Mouse (Mus musculus) layer of hippocampus, postnatal 14 days (tissue): Measurements from ENCODE around the gene Copb1. TPM values are rescaled to one million over a fixed set of nuclear protein-coding genes. Genes with fewer than 3 reads are reported as not detected.
"Not testable (repeated sequence)": the region's sequence is repeated elsewhere in the genome, so short reads cannot be mapped to it uniquely, and the experiment has no call there.

Source experiments
- DNase-seq, 2 experiments: peaks; one replicate each; pipeline ENCODE4 v3.0.0; 2021 to 2022; ENCODE audit warnings: low spot score in 2 of 2, mixed read lengths in 1 of 2
- total RNA-seq, 2 experiments: library from RNA; stranded (reverse); gene quantifications; 2 replicates each; pipeline ENCODE4 v1.2.3; 2021

Gene Copb1
- total RNA-seq, 2 experiments from 2014 or later, result 59.6 to 64.4 TPM

DNA sequence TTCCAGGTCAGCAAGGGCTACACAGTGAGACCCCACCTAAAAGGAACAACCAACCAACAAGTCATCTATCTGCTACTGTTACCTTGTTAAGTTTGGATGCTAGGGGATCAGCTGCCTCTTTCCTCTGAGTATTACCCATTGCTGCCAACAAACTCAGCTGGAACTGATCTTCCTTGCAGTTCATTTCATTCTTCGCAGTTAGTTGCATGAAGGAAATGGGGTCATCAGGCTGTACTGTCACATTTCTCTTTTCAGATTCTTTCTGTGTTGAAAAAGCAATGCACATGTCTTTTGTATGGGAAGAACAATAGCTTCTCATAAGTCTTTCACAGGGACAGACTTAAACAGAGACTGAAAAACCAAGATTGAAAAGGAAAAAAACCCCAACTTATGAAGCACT, 28.0 kb downstream of the Copb1 start:
- DNase-seq, result no peak

DNA sequence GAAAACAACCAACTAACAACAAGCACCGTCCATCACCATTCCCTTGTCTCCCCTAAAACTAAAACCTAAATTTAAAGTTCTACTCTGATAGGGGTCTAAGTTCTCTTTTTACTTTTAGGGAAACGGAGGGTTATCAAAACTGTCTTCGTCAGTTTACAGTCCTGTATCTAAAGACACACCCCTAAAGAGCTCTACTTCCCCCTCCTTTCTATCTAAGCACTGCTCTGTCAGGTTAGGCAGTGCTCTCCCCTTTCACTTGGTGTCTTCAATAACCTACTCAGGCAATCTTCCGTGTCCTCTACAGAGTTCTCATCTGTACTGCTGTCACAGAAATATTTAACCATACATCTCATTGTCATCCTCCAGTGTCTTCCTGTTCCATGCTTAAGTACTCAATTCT, 34.1 kb downstream of the Copb1 start:
- DNase-seq, result no peak

DNA sequence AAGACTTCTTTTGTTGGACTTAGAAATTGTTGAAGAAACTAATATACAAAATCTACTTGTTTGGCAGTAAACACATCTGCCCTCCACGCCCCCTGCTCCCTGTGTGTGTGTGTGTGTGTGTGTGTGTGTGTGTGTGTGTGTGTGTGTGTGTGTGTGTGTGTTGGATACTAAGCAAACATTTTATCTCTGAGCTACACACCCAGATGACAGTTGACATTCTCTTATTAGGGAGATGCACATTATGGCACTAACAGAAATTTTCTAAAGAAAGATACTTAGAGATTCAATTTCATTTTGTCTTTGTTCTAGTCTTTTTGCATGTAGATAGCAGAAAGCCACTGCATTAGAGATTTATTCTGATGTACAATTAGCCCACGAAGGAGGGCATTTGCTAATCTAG, 37.6 kb downstream of the Copb1 start:
- DNase-seq, result no peak

DNA sequence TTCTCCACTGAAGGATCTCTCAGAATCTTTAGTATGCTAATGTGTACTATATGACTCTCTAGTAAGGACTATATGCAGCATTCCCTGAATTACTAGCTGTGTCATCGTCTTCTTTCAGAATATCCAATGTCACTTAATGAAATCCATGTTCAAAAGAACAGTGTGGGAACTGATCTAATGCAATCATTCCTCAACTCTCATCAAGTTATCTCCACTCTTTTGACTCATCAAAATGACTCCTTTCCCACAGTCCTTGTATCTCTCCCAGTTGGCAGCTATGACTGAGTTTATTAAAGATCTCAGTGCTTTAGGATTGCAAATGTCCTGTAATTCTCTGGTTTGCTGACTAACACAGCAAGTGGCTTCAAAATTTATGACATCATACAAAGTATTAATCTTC, 40.1 kb downstream of the Copb1 start:
- no peak for DNase-seq

DNA sequence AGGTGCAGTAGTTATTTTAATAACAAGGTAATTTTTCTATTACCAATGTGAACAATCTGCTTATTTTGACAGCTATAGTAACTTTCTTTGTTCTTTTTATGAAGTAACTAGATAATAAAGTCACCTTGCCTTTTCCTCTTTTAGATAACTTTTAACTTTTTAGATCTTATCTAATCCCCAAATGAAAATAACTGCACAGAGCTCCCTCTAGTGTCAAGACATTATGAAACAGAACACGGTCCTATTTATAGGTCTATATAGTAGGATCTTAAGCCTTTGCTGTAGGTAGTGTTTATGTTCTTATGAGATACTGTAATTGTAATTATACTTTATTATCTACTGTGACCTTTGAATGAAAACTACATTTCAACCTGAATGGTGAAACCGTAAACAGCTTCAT, 41.0 kb downstream of the Copb1 start:
- DNase-seq, result peak in 1 of 2 experiments; percentile 56

DNA sequence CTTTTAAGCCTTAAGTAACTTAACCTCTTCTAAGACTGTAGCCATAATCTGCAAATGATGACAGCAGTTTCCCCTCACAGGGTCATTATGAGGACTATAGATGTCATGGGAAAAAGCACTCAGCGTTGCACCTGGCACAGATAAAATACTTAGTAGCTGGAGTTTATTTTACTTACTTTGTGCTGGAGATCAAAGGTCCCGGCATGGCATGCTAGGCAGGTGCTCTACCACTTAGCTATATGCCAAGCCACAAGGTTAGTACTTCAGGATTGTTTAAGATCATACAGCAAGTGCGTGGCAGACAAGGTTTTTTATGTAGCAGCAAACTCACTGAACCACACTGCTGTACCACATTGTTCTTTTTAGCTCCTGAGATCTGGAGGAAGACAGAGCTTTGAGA, 43.9 kb downstream of the Copb1 start:
- DNase-seq, result no peak

DNA sequence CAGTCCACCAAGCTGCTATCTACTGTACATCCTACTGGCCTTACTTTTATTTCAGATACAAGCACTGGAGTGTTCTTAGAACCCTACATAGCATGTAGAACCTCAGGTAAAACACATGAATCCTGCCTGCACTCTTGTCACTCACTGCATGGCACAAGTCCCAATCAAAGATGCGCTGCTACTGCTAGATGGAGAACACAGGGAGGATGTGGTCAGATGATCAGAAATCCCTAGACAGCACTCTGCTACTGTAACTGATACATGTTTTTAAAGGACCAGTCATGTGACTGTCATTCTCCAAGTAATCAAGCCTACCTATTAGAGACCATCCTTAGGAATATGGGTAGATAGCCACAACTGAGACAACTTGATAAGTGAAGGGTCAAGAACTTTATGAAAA, 44.7 kb downstream of the Copb1 start:
- DNase-seq, result no peak

DNA sequence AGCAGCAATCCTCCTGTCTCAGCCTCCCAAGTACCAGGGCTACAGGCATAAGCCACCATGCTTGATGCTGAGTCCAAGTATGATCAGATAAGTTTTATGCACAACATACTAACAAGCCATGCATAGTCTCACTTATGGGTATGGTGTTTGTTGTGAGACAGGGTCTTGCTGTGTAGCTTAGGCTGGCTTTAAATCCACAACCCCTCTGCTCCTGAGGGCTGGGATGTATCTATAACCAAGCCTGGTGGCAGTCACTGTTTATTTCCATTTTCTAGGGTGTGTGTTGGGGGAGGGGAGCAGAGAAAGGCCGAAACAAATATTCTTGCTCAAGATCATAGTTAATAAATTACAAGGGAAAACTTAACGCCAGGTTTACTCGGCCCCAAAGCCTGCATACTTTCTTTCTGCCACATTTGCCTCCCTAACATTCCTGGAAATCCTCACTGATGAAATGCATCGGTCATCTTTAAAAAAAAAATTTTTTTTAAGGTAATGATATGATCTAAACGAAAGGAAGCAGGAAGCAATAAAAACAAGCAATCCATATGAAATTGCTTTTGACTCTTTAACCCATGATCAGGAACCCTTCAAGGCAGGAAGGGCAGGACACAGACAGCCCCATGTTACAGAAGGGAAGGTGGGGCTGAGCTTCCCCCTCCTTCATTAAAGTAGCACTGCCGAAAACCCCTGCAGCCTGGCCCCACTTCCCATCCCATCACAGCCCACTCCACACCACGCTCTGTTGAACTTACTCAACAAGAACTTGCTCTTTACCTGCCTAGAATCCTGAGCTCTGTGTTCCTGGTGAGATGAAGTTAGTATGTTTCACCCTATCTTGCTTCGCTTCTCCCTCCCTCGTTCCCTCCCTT, 50.8 kb downstream of the Copb1 start:
- DNase-seq, result no peak

DNA sequence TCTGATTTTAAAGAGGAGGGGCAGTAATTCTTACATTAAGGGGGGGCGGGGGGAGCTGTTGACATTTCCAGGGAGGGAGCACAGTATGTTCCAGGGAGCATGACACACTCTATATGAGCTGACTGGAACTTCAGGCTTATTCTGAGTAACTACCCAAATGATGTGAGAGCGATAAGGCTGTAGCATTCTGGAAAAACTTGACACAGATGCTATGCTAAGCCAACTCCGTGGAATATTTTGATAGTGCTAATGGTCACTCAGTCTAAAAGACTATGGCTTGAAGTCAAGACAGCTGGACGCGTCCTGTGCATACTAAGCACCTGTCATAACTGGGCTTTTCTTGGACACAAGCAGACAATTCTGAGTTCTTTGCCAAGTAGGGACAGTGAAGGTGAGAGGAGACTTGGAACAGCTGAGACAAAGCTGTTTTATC, 51.5 kb downstream of the Copb1 start:
- no peak for DNase-seq

DNA sequence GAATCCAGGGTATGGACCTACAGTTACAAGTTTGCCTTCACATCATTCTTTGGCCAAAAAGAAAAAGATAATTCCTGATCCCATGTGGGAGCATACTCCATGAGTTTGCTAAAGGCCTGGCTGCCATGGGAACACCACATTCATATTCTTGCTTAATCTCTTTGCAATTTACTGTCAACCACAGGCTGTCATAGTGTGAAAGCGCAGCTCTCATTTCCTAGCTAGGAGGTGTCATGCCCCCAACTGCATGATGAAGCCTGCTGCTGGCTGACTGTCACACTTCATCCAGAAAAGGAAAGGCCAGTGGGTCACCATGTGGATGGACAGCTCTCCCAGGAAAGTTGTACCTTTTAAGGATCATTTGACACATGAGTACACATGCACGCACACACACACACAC, 53.9 kb downstream of the Copb1 start:
- DNase-seq, result no peak

DNA sequence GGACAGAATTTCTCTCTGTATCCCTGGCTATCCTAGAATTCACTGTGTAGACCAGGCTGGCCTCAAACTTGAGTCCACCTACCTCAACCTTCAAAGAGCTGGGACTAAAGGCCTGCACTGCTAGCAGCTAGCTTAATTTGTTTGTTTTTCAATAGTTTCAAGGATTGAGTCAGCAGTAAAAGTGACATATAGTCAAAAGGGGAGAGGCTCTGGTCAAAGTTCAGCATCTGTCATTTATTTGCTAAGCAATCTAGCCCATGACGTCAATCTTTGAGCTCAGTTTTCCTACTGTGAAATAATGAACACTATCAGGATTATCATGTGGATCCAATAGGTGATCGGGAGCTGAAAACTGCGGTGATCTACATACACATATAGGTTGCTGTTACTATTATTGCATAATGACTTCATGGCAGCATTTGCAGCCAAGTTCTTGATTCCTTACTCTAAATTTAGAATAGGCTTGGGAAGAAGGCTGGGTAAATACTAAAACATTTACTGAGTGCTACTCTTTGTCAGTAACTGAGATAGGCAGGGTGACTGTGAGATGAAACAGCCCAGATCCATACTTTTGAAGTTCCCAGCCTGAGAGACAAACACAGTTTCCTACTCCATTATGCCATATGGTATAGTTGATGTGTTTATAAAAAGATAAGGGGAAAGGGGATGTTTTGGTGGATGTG, 54.9 kb downstream of the Copb1 start:
- no peak for DNase-seq

DNA sequence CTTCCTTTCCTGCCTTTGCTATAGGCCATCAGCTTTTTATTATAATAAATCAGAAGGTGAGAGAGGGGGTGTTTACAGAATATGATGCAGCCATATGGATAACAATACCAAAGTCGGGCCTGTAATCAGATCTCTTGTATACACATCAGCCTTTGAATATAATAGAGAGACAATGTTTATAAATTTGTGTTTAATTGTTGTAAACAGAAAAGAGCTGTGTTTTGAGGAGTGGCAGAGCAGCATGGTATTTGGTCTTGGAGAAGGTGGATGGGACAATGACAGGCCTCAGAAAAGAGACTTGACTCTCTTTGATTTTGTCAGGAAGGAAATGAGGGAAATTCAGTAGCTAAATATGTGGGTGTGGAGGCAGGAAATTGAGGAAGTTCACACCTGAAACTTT, 56.3 kb downstream of the Copb1 start:
- DNase-seq, result no peak

DNA sequence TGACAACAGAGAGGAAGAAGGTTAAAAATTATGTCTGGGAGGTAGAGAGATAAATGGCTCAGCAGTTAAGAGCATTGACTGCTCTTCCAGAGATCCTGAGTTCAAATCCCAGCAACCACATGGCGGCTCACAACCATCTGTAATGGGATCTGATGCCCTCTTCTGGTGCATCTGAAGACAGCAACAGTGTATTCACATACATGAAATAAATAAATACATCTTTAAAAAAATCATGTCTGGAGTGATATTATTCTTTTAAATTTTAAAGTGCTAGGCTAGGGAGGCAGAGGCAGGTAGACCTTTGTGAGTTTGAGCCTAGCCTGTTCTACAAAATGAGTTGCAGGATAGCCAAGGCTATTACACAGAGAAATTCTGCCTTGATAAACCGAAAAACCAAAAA, 57.9 kb downstream of the Copb1 start:
- DNase-seq, result not testable (repeated sequence)

DNA sequence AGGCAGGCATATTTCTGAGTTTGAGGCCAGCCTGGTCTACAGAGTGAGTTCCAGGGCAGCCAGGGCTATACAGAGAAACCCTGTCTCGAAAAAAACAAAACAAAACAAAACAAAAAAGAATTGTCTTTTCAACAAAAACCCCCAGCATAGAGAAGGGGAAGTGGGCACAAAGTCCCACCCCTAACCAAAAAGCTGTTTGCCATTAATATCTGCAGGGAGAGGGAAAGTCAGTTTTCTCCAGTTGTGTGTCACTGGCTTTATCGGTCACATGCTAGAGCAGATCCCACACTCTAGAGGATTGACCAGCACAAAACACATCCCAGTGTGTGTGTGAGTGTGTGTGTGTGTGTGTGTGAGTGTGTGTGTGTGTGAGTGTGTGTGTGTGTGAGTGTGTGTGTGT, 59.7 kb downstream of the Copb1 start:
- not testable (repeated sequence) for DNase-seq

DNA sequence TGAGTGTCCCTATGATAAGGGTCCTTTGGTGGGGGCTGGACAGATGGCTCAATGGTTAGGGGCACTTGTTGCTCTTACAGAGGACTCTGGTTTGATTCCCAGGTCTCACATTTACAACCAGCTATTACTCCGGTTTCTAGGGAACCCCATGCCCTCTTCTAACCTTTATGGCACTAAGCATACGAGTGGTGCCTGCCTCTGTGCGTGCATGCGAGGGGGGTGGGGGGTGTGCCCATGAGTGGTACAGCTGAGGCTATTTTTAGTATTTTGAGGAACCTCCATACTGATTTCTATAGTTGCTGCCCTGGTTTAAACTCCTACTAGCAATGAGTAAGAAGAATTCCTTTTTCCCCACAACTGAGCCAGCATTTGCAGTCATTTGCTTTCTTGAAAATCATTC, 60.3 kb downstream of the Copb1 start:
- DNase-seq, result no peak

DNA sequence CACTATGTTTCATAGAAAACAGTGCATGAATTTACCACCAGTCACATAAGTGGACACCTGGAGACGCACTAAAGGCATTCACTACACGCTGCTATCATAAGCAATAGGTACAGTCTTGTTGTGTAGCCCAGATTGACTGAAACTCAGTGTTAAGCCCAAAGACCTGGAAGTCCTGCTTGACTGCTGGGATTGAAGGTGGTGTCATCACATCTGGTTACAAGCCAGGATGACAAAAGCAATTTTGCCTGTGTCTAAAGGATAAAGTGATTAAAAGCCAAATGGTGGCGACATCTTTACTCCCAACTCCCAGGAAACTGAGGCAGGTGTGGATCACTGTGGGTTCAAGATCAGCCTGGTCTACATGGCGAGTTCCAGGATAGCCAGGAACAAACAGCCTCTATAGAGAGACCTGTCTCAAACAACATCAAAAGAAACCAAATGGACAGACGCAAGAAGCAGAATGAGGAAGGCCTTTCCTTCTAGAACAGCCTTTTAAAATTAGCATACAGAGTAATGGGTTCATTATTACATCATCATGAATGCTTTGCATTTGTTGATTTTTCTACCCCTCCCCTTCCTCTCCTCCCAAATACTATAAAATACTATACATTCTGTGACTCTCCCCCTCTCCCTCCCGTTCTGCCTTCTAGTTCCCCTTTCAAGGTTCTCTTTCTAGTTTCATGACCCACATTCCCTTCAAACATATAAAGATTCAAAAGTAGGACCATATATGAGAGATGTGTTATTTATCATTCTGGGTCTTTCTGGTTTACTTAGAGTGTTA, 61.0 kb downstream of the Copb1 start:
- no peak for DNase-seq

DNA sequence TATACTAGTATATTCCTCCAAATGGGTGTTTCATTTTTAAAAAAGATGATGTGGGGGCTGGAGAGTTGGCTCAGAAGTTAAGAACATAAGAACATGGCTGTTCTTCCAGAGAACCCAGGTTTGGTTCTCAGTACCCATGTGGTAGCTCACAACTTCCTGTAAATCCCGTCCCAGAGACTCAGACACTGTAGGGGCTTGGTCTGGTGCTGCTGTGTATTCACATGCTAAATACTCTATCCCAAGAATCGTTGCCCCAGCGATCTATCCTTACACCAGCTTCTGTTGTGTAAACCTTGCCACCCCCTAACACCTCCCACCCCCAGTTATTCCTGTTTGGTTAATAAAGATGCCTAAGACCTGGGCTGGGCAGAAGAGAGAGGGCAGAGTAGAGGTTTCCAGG, 61.9 kb downstream of the Copb1 start:
- DNase-seq, result no peak

DNA sequence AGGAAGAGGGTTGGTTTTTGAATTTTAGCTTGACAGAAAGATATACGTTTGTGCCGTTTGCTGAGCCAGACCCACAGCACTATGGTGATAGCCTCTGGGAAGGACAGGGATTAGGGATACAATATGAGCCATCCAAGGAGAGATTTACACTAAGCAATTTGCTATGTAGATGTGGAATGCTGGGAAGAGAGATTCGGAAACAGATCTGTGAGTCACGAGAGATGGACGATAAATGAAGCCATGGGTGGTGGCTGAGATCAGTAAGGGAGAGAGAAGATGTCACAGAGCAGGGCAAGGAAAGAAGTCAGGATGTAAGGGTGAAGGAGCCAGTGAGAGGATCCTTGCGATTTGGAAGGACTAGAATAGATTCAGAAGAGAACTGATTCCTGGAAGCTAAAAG, 71.1 kb downstream of the Copb1 start:
- DNase-seq, result no peak

DNA sequence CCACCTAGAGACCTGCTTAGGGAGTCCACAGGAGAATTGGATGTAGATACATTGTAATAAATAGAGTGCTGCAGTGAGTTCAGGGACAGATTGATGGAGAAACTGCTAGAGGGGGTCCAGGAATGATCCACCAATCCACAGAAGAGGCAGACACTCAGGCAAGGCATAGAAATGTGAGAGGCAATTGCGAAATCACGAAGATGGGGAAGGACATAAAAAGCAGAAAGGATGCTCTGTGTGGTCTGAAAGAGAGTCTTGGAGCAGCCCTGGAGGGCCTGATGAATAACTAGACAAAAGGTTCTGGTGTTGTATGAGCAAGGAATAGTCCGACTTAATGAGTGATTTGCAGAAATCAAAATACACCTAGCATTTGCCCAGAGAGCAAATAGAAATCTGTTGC, 71.8 kb downstream of the Copb1 start:
- no peak for DNase-seq

DNA sequence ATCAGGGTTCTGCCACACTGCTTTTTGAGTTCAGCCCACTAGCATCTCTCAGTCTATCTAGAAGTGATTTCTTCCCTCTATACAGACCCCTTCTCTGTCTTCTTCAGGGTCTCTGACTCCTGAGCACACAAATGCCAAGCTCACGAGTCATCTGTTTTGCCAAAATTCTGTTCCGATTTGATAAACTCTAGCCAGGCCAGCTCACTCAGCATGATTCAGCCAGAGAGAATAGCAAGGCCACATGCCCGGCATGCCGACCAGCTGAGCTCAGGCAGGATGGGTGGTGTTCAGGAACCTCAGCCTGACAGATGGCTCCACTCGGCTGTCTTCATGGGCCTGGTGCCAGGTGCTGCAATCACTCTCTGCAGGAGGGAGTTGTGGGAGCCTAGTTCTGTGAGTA, 73.1 kb downstream of the Copb1 start:
- DNase-seq, result peak; percentile 82 to 88

DNA sequence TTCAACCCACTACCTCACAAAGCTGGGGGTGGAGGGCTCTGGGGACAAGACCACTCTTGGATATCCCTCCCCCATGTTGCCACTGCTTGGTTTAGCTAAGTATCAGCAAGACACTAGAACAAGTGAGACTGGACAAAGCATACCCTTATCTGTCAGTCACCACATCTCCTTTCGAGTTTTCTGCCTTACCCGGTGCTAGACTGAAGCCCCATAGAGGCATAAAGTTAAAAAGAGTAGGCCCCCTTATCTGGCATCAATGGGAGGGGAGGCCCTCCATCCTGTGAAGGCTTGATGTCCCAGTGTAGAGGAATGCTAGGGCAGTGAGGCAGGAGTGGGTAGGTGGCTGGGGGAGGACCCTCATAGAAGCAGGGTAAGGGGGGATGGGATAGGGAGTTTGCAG, 77.9 kb downstream of the Copb1 start:
- DNase-seq, result no peak
